Mouse (Mus musculus) lung, embryonic 14.5 days (tissue): ENCODE measurements at regions not wholly inside any gene's neighbourhood (a gene's known extent, or its start where the extent isn't known, plus 50 kb on each side); places are given as distances from the start of the nearest gene placed in this dataset.

Source experiments
- ATAC-seq: fragments of 200-750 bp; cut with Nextera tagmentation; 2 replicates; pipeline ENCODE4 v1.8.0; 2017; ENCODE audit warnings: mild to moderate bottlenecking, moderate TSS enrichment, moderate library complexity; ENCODE audit not compliant: insufficient read depth
- DNase-seq: peaks from one replicate; pipeline ENCODE4 v3.0.0-alpha.2; 2015
- H3K27ac ChIP-seq: fragments of 300-500 bp; sonication (generic); 2 replicates; pipeline ENCODE4 v1.5.1; 2014; ENCODE audit warnings: low read depth, mild to moderate bottlenecking, moderate library complexity
- H3K27me3 ChIP-seq: fragments of 300-500 bp; sonication (generic); 2 replicates; pipeline ENCODE4 v1.6.1; 2014; ENCODE audit warnings: low read length, control low read depth; ENCODE audit not compliant: insufficient read depth
- H3K36me3 ChIP-seq: fragments of 300-500 bp; sonication (generic); 2 replicates; pipeline ENCODE4 v1.6.1; 2014; ENCODE audit warnings: control low read depth; ENCODE audit not compliant: insufficient read depth
- H3K4me1 ChIP-seq: fragments of 300-500 bp; sonication (generic); 2 replicates; pipeline ENCODE4 v1.6.1; 2014; ENCODE audit warnings: antibody characterized with exemption, control low read depth; ENCODE audit not compliant: insufficient read depth
- H3K4me2 ChIP-seq: fragments of 300-500 bp; sonication (generic); 2 replicates; pipeline ENCODE4 v1.6.1; 2014; ENCODE audit warnings: mild to moderate bottlenecking
- H3K4me3 ChIP-seq: fragments of 300-500 bp; sonication (generic); 2 replicates; pipeline ENCODE4 v1.5.1; 2014; ENCODE audit warnings: low read depth, low read length
- H3K9ac ChIP-seq: fragments of 300-500 bp; sonication (generic); 2 replicates; pipeline ENCODE4 v1.6.1; 2014
- H3K9me3 ChIP-seq: fragments of 300-500 bp; sonication (generic); 2 replicates; pipeline ENCODE4 v1.6.1; 2016; ENCODE audit warnings: low read depth, low read length, control low read depth
- CTCF ChIP-seq: IDR thresholded peaks from 2 replicates; pipeline ENCODE4 v1.5.1; 2016; ENCODE audit warnings: antibody characterized with exemption, low read depth
- WGBS: fragments of 180-500 bp; shearing (Covaris S2); extraction: QIAGEN DNeasy Blood & Tissue Kit; methylation state at CpG from one replicate; pipeline ENCODE4 v1.1.7; 2014; 5-methylcytosine and 5-hydroxymethylcytosine counted together

GRCm38 (mm10) chr15:75397276-75397675 is 129.1 kb downstream of the Ly6f start:
- Histone ChIP-seq H3K4me3 (no peak overlapping the region), H3K4me1 (no peaks in the 10 kb centered on the region), H3K4me2 (no peak overlapping the region), H3K36me3 (no peaks in the 10 kb centered on the region), H3K27ac (no peak overlapping the region), H3K9ac (no peak overlapping the region), H3K9me3 (no peaks in the 10 kb centered on the region), H3K27me3 (no peaks in the 10 kb centered on the region)
- no peak for DNase-seq
- TF ChIP-seq CTCF = no peak
- ATAC-seq = no peak
- WGBS = 79% methylated on average over 6 of the region's 6 CpGs
